In genomic region chr4:55125048-55125737, GRCm38 (mm10) we compare ENCODE assay signal across 9 mouse cellular contexts.
DNase-seq lines count a peak whose midpoint lies in the region; ATAC-seq lines count a peak whose summit lies in the region.
"Had no signal": no experiment of that assay in that cellular context is flagged by ENCODE, and none has a peak within 500 bp of the region (broad histone marks: within the 10 kb centered on the region; RNA-seq: fewer than 3 reads in every experiment).

No protein-coding gene starts in this region.

- H3K27ac ChIP-seq in heart, embryonic 10.5 days, result no peak overlapping the region

- H3K27me3 ChIP-seq in heart, embryonic 10.5 days (ENCODE audit: insufficient read depth, poor library complexity, severe bottlenecking), result no peaks in the 10 kb centered on the region

- H3K9me3 ChIP-seq in heart, embryonic 10.5 days, result no peaks in the 10 kb centered on the region

- ATAC-seq in activated CD4-positive, CD25-positive, alpha-beta regulatory T cell, adult 4 months, result no peak

- no peak overlapping the region for H3K4me3 ChIP-seq in heart, embryonic 10.5 days
- H3K4me3 ChIP-seq: myocyte had no signal

- WGBS in heart, embryonic 10.5 days, result 45% methylated on average over 11 of the region's 11 CpGs

- H3K4me1 ChIP-seq in heart, embryonic 10.5 days, result peaks cover 13% of the 10 kb centered on the region

- peak; percentile 53 to 54 for DNase-seq in heart, adult 18-20 months
- no peak for DNase-seq in heart, embryonic 10.5 days (ENCODE audit: low spot score)
- peak; percentile 35 to 50 for DNase-seq in right cerebral cortex, postnatal 10 days (ENCODE audit: low spot score in 2 of 2)
- DNase-seq in right cerebral cortex, postnatal 4 days, result no peak
- DNase-seq in heart, postnatal 4 days, result peak; percentile 27
- DNase-seq in testis, postnatal 14 days (ENCODE audit: low spot score), result peak; percentile 53
- no peak for DNase-seq in MN1 (ENCODE audit: low spot score)

- H3K36me3 ChIP-seq in heart, embryonic 10.5 days, result no peaks in the 10 kb centered on the region

Comparison
In these comparisons a context has a peak if more than half of its experiments do, and no peak if none do; other contexts are left out.
1. DNase-seq: peak in heart, adult 18-20 months (2 of 2), right cerebral cortex, postnatal 10 days (2 of 2), heart, postnatal 4 days (single experiment) and testis, postnatal 14 days (single experiment); none in heart, embryonic 10.5 days (single experiment), right cerebral cortex, postnatal 4 days (single experiment) and MN1 (single experiment).